Mouse (Mus musculus) cortical plate, adult 2 months (tissue): ENCODE measurements around the gene Fgd3.

ENCODE experiments used
- CTCF ChIP-seq: fragments of 200-500 bp; IDR thresholded peaks from 2 replicates; pipeline ENCODE4 v1.5.1; 2011; ENCODE audit warnings: mild to moderate bottlenecking, control low read depth, low read length; ENCODE audit not compliant: insufficient read depth; ENCODE audit errors: extremely low read depth
- POLR2A ChIP-seq: fragments of 200-500 bp; IDR thresholded peaks from 2 replicates; pipeline ENCODE4 v1.6.1; 2011; ENCODE audit warnings: mild to moderate bottlenecking, low read length, control low read depth; ENCODE audit not compliant: insufficient read depth; ENCODE audit errors: extremely low read depth

- TF ChIP-seq CTCF (no peak), POLR2A (no peak)
Observed at GRCm38 (mm10) chr13:49213531-49213932, 106.6 kb downstream of the Fgd3 start.
